Mouse (Mus musculus) thymus, adult 2 months (tissue): ENCODE data around the gene Snap25. TPM values are rescaled to one million over a fixed set of nuclear protein-coding genes. Genes with fewer than 3 reads are reported as not detected.

Experiments used
- DNase-seq: peaks from one replicate; pipeline ENCODE4 v3.0.0; 2021
- H3K27ac ChIP-seq: fragments of 200-500 bp; 2 replicates; pipeline ENCODE4 v1.5.1; 2012; ENCODE audit warnings: low read length, control low read depth; ENCODE audit not compliant: control insufficient read depth, insufficient read depth
- H3K27me3 ChIP-seq: fragments of 200-500 bp; 2 replicates; pipeline ENCODE4 v1.6.1; 2012; ENCODE audit warnings: mild to moderate bottlenecking, low read length, moderate library complexity, mixed read lengths; ENCODE audit not compliant: control insufficient read depth, insufficient read depth
- H3K36me3 ChIP-seq: fragments of 200-500 bp; 2 replicates; pipeline ENCODE4 v1.6.1; 2012; ENCODE audit warnings: mild to moderate bottlenecking, low read length, moderate library complexity; ENCODE audit not compliant: control insufficient read depth, insufficient read depth
- H3K4me1 ChIP-seq: fragments of 200-500 bp; replicated peaks from 2 replicates; pipeline ENCODE4 v1.6.1; 2012; ENCODE audit warnings: low read length; ENCODE audit not compliant: control insufficient read depth, insufficient read depth
- H3K4me3 ChIP-seq: fragments of 200-500 bp; 2 replicates; pipeline ENCODE4 v1.5.1; 2012; ENCODE audit warnings: mild to moderate bottlenecking, low read length, control low read depth, moderate library complexity; ENCODE audit not compliant: control insufficient read depth, insufficient read depth
- CTCF ChIP-seq: fragments of 200-500 bp; IDR thresholded peaks from 2 replicates; pipeline ENCODE4 v1.5.1; 2012; ENCODE audit warnings: mild to moderate bottlenecking, control low read depth, low read length, moderate library complexity, borderline replicate concordance; ENCODE audit not compliant: control insufficient read depth, poor library complexity, insufficient read depth; ENCODE audit errors: extremely low read depth
- POLR2A ChIP-seq: fragments of 200-500 bp; IDR thresholded peaks from 2 replicates; pipeline ENCODE4 v1.6.1; 2012; ENCODE audit warnings: mild to moderate bottlenecking, low read length, control low read depth, moderate library complexity; ENCODE audit not compliant: control insufficient read depth, poor library complexity, insufficient read depth; ENCODE audit errors: extremely low read depth
- WGBS: fragments of 180-500 bp; shearing (Covaris S2); methylation state at CpG from one replicate; pipeline ENCODE4 v1.1.7; 2018; 5-methylcytosine and 5-hydroxymethylcytosine counted together
- polyA plus RNA-seq: library from polyadenylated mRNA; depleted of rRNA; stranded (reverse); fragments of >200 nt; gene quantifications from 2 replicates; pipeline ENCODE4 v1.2.3, GENCODE M21; 2012; rRNA removed

Snap25 gene
- polyA plus RNA-seq, 1 experiment: 0.08 TPM

GRCm38 (mm10) chr2:136803142-136803541 lies 89.9 kb downstream of the Snap25 start:
- no peaks in the 10 kb centered on the region for H3K27me3 ChIP-seq
- 92% methylated on average over 7 of the region's 7 CpGs for WGBS
- H3K4me3 ChIP-seq: no peak overlapping the region
- H3K36me3 ChIP-seq: no peaks in the 10 kb centered on the region
- DNase-seq: no peak
- TF ChIP-seq POLR2A: no peak
- no peak for TF ChIP-seq CTCF
- no peaks in the 10 kb centered on the region for H3K4me1 ChIP-seq
- no peak overlapping the region for H3K27ac ChIP-seq

- Histone ChIP-seq H3K36me3 (no peaks in the 10 kb centered on the region), H3K27ac (no peak overlapping the region), H3K27me3 (no peaks in the 10 kb centered on the region), H3K4me1 (no peaks in the 10 kb centered on the region), H3K4me3 (no peak overlapping the region)
- no peak for DNase-seq
- TF ChIP-seq CTCF (no peak), POLR2A (no peak)
- 81% methylated on average over 8 of the region's 8 CpGs for WGBS
Observed at GRCm38 (mm10) chr2:136807992-136808726, 94.9 kb downstream of the Snap25 start.

- DNase-seq: no peak
- Histone ChIP-seq H3K36me3 (no peaks in the 10 kb centered on the region), H3K27ac (no peak overlapping the region), H3K4me3 (no peak overlapping the region), H3K27me3 (no peaks in the 10 kb centered on the region), H3K4me1 (no peaks in the 10 kb centered on the region)
- TF ChIP-seq CTCF (no peak), POLR2A (no peak)
- WGBS: 93% methylated on average over 1 of the region's 1 CpGs
Observed at GRCm38 (mm10) chr2:136811331-136811730, 98.1 kb downstream of the Snap25 start.

GRCm38 (mm10) chr2:136816717-136817400 lies 103.6 kb downstream of the Snap25 start:
- no peaks in the 10 kb centered on the region for H3K36me3 ChIP-seq
- TF ChIP-seq POLR2A (no peak), CTCF (no peak)
- WGBS: 87% methylated on average over 9 of the region's 9 CpGs

GRCm38 (mm10) chr2:136823751-136824716 lies 110.8 kb downstream of the Snap25 start:
- TF ChIP-seq POLR2A (no peak), CTCF (no peak)
- no peak for DNase-seq
- Histone ChIP-seq H3K4me1 (no peaks in the 10 kb centered on the region), H3K4me3 (no peak overlapping the region), H3K27me3 (no peaks in the 10 kb centered on the region), H3K36me3 (no peaks in the 10 kb centered on the region), H3K27ac (no peak overlapping the region)
- 46% methylated on average over 5 of the region's 5 CpGs for whole genome bisulfite sequencing

More at GRCm38 (mm10) chr2:136816717-136817400, 103.6 kb downstream of the Snap25 start:
- Histone ChIP-seq H3K4me3 (no peak overlapping the region), H3K27me3 (no peaks in the 10 kb centered on the region), H3K27ac (no peak overlapping the region), H3K4me1 (no peaks in the 10 kb centered on the region)
- no peak for DNase-seq

- no peak for DNase-seq
- WGBS: 57% methylated on average over 4 of the region's 4 CpGs
- Histone ChIP-seq H3K27me3 (no peaks in the 10 kb centered on the region), H3K27ac (no peak overlapping the region), H3K4me1 (no peaks in the 10 kb centered on the region), H3K36me3 (no peaks in the 10 kb centered on the region), H3K4me3 (no peak overlapping the region)
- TF ChIP-seq CTCF: no peak
Observed at GRCm38 (mm10) chr2:136827612-136828011, 114.4 kb downstream of the Snap25 start.

Other genes with a start within 250 kb of the Snap25 start
- 0.54 and 0.97 TPM in 2 replicates for gene Ankef1, start 211.5 kb upstream of the Snap25 start, polyA plus RNA-seq
- gene AL731706.2, start 172.2 kb downstream of the Snap25 start, polyA plus RNA-seq: not detected in 2 replicates
- 1.0 and 1.4 TPM in 2 replicates for gene Slx4ip, start 177.8 kb downstream of the Snap25 start, polyA plus RNA-seq
- 7.5 and 8.0 TPM in 2 replicates for gene AL731706.1, start 177.9 kb downstream of the Snap25 start, polyA plus RNA-seq
- 3.8 and 4.6 TPM in 2 replicates for gene Mkks, start 177.9 kb downstream of the Snap25 start, polyA plus RNA-seq